Mouse (Mus musculus): ENCODE data around the gene Olfr994.

Olfr994 gene

DNA sequence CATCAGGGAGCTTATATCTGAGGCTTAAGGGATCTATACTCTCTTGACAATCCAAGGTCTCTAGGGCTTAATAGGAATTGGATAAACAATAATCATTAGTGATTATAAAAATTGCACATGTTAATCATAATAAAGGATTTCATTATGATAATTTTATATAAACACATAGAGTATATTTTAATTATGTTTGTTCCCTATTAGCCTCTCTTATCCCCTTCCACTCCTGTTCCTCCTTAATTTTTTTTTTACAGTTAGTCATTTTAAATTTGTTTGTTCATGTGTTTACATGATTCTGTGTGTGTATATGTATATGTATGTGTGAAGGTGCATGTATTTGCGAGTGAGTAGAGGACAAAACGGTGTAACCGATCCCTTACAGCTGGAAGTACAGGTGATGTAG, at the start of gene Olfr994:
Olfr994 (minus strand) TSS at position 101 of the 400 bp plus-strand sequence.
- no peak for DNase-seq (ENCODE audit: low spot score)

DNA sequence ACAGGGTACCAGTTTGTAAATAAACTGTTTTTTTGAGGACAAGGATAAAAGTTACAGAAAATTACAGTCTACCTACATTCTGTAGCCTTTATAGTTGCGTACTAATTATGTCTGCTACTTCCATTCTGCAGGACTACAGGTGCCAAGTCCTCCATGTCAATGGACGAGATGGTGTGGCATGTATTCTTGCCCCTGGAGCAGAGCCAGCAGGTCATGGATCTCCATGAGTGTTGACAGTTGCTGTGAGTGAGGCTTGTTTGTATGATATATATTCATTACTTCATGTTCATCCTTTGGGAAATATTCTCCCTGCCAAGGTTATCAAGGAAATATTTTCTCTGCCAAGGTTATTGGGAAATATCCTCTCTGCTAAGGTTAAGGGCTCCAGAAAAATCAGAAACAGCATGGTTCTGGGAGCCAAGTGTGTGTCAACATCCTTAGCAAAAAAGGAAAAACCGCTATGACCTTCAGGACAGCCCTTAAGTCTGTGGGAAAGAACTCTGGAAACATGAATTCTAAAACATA, 30.6 kb upstream of the Olfr994 start:
- DNase-seq (ENCODE audit: low spot score): no peak

DNA sequence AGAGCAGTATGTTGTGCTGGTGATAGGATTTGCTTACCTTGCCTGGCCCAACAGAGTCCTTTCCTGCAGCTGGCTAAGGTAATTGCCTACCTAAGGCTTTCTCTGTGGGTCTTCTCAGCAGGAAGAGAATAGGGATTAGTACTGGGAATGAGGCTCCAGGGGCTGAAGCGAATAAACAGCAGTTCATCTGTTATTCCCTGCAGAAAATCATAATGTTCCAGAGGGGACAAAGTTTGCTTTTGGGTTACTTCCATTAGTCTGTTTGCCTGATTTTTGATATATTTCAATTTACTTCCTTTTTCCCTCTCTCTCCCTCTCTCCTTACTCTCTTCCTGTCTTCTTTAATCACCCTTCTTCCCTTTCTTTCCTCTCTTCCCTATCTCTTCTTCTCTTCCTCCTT, 7.3 kb upstream of the Olfr994 start, which contains the start of gene Olfr995:
Olfr995 (minus strand) TSS at position 101 of the 400 bp plus-strand sequence.
- DNase-seq (ENCODE audit: low spot score): no peak

DNA sequence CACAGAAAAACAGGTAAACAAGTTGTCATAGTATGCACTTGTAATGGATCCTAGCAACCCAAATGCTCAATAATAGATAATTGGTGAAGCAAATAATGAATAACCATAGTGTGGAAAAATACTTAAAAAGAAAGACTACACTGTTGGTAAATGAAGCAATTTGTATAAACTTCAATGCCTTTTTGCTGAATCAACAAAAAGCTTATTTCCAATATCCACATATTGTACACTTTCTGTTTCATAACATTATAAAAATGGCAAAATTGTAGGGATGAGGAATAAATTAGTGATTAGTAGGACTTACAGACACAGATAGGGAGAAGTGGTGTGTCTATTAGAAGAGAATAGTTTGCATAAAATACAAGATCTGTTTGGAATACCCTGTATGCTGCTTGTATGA, 6.3 kb upstream of the Olfr994 start:
- DNase-seq (ENCODE audit: low spot score): no peak

DNA sequence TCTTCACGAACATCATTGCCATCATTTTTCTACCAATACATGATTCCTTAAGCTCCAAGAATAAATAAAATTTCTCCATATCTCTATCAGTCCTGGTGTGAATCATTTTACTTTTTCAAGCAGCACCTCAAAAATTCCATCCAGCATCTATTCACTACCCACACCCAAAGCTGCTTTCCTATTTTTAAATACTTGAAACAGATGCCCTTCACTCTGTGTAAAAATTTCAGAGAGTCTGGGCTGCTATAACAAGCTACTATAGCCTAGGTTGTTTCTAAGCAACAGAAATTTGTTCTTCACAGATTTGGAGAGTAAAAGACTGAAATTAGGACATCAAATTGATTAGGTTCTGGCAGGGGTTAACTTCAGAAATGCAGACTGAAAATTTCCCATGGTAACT, 10.4 kb downstream of the Olfr994 start:
- no peak for DNase-seq (ENCODE audit: low spot score)

DNA sequence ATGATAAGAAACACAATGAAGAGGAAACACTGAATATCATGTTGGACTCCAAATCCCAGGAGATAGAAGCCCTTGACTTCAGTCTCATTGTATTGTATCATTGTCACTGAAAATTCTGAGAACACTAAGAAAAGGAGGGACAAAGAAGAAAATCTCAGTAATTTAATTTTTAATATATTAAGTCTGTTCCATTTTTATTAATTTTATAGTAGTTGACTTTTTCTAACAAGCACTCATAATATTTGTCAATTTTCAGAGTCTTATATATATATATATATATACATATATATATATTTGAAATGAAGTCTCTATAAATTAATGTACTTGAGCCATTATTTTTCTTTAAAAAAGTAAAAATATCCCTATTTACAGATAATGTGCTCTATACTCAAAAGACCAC, 21.5 kb downstream of the Olfr994 start, which contains the start of gene Olfr993:
Olfr993 (minus strand) TSS at position 101 of the 400 bp plus-strand sequence.
- no peak for DNase-seq (ENCODE audit: low spot score)

DNA sequence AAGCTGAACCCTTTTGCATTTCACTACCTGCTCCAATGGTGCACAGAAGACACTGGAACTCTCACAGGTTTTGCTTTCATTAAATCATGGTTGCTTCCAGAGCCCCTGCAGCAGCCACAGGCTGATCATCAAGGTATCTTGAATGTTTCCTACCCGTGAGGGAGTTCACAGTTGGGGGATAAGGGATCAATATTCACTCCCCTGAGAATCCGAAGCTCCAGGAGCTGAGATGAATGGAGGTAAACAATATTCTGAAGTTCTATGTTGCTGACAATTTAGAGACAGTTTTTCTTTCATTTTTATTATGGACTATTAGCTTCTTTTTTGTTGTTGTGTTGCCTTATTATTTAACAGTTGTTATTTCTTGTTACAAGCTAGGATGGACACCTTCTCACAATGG, 26.9 kb downstream of the Olfr994 start, which contains the start of gene Olfr992:
Olfr992 (minus strand) TSS at position 101 of the 400 bp plus-strand sequence.
- DNase-seq (ENCODE audit: low spot score): no peak
